Mouse (Mus musculus) neural tube, embryonic 11.5 days (tissue): Measurements from ENCODE around the gene Ppp1cc. TPM values are rescaled to one million over a fixed set of nuclear protein-coding genes. Genes with fewer than 3 reads are reported as not detected.

Experiments used
- ATAC-seq: fragments of 200-750 bp; cut with Nextera tagmentation; 2 replicates; pipeline ENCODE4 v1.8.0; 2017; ENCODE audit warnings: moderate number of reproducible peaks, mild to moderate bottlenecking, moderate TSS enrichment, moderate library complexity; ENCODE audit not compliant: insufficient read depth, low FRiP score, low TSS enrichment
- DNase-seq: peaks from one replicate; pipeline ENCODE4 v3.0.0-alpha.2; 2015; ENCODE audit warnings: low spot score
- H3K27ac ChIP-seq: fragments of 300-500 bp; sonication (generic); 2 replicates; pipeline ENCODE4 v1.5.1; 2014; ENCODE audit warnings: low read depth, mild to moderate bottlenecking, low read length
- H3K27me3 ChIP-seq: fragments of 300-500 bp; sonication (generic); 2 replicates; pipeline ENCODE4 v1.6.1; 2014; ENCODE audit warnings: mild to moderate bottlenecking, low read length, mixed read lengths; ENCODE audit not compliant: control insufficient read depth, insufficient read depth
- H3K36me3 ChIP-seq: fragments of 300-500 bp; sonication (generic); 2 replicates; pipeline ENCODE4 v1.6.1; 2014; ENCODE audit warnings: mild to moderate bottlenecking, low read length, moderate library complexity, mixed read lengths; ENCODE audit not compliant: control insufficient read depth, insufficient read depth
- H3K4me1 ChIP-seq: fragments of 300-500 bp; sonication (generic); 2 replicates; pipeline ENCODE4 v1.6.1; 2014; ENCODE audit warnings: low read length, mixed read lengths; ENCODE audit not compliant: control insufficient read depth, insufficient read depth
- H3K4me2 ChIP-seq: fragments of 300-500 bp; sonication (generic); 2 replicates; pipeline ENCODE4 v1.6.1; 2014; ENCODE audit warnings: low read depth, mild to moderate bottlenecking, moderate library complexity
- H3K4me3 ChIP-seq: fragments of 300-500 bp; sonication (generic); 2 replicates; pipeline ENCODE4 v1.5.1; 2014; ENCODE audit warnings: low read depth, low read length
- H3K9ac ChIP-seq: fragments of 300-500 bp; sonication (generic); 2 replicates; pipeline ENCODE4 v1.6.1; 2014; ENCODE audit warnings: mild to moderate bottlenecking, low read length
- H3K9me3 ChIP-seq: fragments of 300-500 bp; sonication (generic); 2 replicates; pipeline ENCODE4 v1.6.1; 2016; ENCODE audit warnings: low read length; ENCODE audit not compliant: control insufficient read depth
- WGBS: fragments of 180-500 bp; shearing (Covaris S2); extraction: QIAGEN DNeasy Blood & Tissue Kit; methylation state at CpG from one replicate; pipeline ENCODE4 v1.1.7; 2014; 5-methylcytosine and 5-hydroxymethylcytosine counted together
- polyA plus RNA-seq: library from polyadenylated mRNA; unstranded; fragments of >200 nt; fragmentation: Nextera tagmentation; extraction: Ambion mirVana; gene quantifications from 2 replicates; pipeline ENCODE4 v1.2.1, GENCODE M21; 2014

The Ppp1cc gene
- polyA plus RNA-seq, 1 experiment from 2014 or later = 325 TPM

DNA sequence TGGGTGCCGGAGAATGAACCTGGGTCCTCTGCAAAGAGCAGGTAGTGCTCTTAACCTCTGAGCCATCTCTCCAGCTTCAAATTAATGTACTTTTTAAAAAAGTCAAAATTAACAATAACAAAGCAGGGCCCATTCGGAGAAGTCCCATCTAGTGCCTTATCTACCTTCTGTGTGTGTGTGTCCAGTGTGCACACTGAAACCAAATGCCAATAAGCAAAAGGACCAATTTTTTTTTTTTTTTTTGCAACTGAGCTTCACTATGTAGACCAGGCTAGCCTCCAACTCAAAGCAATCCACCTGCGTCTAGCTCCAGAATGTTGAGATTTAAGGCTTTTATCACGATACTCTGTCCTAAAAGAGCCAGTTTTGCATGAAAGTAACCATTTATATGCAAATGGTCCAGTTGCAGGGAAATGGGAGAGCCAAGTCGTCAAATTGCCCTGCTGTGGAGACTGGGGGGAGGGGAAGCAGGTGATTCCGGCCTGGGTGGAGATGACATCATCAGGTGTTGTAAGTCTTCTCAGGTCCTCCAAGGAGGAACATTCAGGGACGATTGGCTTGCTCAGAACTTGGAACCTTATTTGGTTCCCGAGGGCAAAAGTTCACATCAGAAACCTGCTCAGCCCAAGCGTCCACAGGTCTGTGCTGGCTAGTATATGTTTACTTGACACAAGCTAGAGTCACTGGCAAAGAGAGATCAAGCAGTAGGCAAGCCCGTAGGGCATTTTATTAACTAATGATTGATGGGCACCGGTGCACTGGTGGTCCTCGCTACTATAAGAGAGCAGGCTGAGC lies 33.4 kb downstream of the Ppp1cc start:
- Histone ChIP-seq H3K4me3 (no peak overlapping the region), H3K4me2 (no peak overlapping the region), H3K27ac (no peak overlapping the region), H3K9ac (no peak overlapping the region), H3K4me1 (no peaks in the 10 kb centered on the region), H3K9me3 (no peaks in the 10 kb centered on the region), H3K36me3 (no peaks in the 10 kb centered on the region), H3K27me3 (no peaks in the 10 kb centered on the region)
- 68% methylated on average over 12 of the region's 12 CpGs for WGBS
- ATAC-seq = no peak
- no peak for DNase-seq

DNA sequence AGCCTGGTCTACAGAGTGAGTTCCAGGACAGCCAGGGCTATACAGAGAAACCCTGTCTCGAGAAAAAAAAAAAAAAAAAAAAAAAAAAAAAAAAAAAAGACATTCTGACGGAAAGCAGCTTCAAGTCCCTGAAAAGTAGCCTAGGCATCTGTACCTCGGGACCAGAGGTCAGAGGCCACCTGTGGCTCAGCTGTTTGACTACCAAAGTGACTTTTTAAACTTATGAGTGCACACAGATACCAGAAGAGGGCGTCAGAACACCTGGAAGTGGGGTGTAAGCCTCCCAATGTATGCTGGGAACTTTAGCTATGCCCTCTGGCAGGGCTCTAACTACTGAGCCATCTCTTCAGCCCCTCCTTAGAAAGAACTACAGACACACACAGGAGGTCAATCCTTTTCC lies 34.3 kb downstream of the Ppp1cc start:
- ATAC-seq (no peak), DNase-seq (no peak)
- no peaks in the 10 kb centered on the region for H3K9me3 ChIP-seq
- no peak overlapping the region for H3K27ac ChIP-seq
- H3K36me3 ChIP-seq = no peaks in the 10 kb centered on the region
- WGBS = 58% methylated on average over 3 of the region's 4 CpGs
- no peaks in the 10 kb centered on the region for H3K4me1 ChIP-seq
- no peaks in the 10 kb centered on the region for H3K27me3 ChIP-seq
- H3K9ac ChIP-seq = no peak overlapping the region
- H3K4me2 ChIP-seq = no peak overlapping the region
- H3K4me3 ChIP-seq = no peak overlapping the region

DNA sequence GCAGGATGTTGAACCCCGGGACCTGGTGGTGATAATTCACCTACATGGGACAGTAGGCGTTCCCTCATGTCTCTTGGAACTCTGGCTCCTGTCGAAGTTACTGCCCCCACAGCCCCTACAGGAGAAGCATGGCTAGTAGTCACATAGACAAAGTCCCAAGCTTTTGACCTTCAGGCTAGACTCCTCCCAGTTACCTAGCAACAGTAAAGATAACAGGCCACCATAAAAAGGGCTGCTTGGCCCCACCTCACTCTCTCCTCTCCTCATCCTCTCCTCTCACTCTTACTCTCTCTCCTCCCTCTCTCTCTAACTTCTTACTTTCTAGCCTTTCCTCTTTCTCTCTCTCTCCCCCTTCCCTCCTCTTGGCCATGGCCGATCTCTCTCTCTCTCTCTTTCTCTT lies 42.8 kb downstream of the Ppp1cc start:
- no peak overlapping the region for H3K27ac ChIP-seq
- ATAC-seq (no peak), DNase-seq (no peak)
- no peak overlapping the region for H3K4me3 ChIP-seq
- no peaks in the 10 kb centered on the region for H3K27me3 ChIP-seq
- H3K9me3 ChIP-seq = no peaks in the 10 kb centered on the region
- H3K36me3 ChIP-seq = no peaks in the 10 kb centered on the region
- no peaks in the 10 kb centered on the region for H3K4me1 ChIP-seq
- H3K4me2 ChIP-seq = no peak overlapping the region
- WGBS = 88% methylated on average over 4 of the region's 4 CpGs
- H3K9ac ChIP-seq = no peak overlapping the region

DNA sequence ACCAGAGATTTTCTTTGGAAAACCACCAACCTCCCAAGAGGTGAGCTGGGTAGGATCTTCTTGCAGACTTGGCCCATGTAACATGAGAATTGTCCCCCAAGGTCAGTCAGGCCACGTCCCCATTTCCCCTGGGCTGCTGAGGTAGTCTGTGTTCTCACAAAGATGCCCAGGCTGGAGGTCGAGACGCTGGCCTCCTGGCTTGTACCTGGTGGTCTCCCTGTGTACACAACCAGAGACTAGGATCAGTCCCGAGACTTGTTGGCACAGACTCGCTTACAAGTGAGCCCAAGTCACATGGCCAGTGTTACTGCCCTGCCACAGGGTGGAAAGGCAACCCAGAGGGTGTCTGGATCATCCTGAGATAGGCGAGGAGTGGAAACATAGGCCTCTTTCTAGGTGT lies 43.8 kb downstream of the Ppp1cc start:
- no peaks in the 10 kb centered on the region for H3K4me1 ChIP-seq
- H3K27ac ChIP-seq = no peak overlapping the region
- H3K36me3 ChIP-seq = no peaks in the 10 kb centered on the region
- DNase-seq (no peak), ATAC-seq (no peak)
- H3K9me3 ChIP-seq = no peaks in the 10 kb centered on the region
- WGBS = 90% methylated on average over 6 of the region's 6 CpGs
- no peaks in the 10 kb centered on the region for H3K27me3 ChIP-seq
- H3K9ac ChIP-seq = no peak overlapping the region
- H3K4me2 ChIP-seq = no peak overlapping the region
- H3K4me3 ChIP-seq = no peak overlapping the region

DNA sequence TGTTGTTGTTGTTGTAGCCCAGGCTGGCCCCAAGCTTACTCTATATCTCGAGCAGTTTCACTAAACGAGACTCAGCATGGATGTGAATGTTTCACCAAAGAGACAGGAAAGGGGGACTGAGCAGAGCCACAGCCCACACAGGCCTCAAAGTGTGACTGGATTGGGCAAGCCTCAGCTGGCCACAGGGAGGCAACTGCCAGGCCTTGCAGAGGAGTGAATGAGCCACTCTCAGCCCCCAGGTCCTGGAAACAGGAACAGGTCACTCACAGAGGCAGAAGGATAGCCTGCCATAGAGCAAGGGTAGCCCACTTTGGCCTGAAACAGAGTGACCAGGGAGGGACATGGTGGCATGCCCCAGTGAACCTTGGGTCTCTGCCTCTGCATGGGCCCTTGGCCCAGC lies 46.1 kb downstream of the Ppp1cc start:
- DNase-seq (no peak), ATAC-seq (no peak)
- no peak overlapping the region for H3K9ac ChIP-seq
- H3K4me2 ChIP-seq = no peak overlapping the region
- WGBS = 65% methylated on average over 2 of the region's 2 CpGs
- no peak overlapping the region for H3K27ac ChIP-seq
- H3K9me3 ChIP-seq = no peaks in the 10 kb centered on the region
- H3K36me3 ChIP-seq = no peaks in the 10 kb centered on the region
- no peaks in the 10 kb centered on the region for H3K27me3 ChIP-seq
- no peak overlapping the region for H3K4me3 ChIP-seq
- no peaks in the 10 kb centered on the region for H3K4me1 ChIP-seq

DNA sequence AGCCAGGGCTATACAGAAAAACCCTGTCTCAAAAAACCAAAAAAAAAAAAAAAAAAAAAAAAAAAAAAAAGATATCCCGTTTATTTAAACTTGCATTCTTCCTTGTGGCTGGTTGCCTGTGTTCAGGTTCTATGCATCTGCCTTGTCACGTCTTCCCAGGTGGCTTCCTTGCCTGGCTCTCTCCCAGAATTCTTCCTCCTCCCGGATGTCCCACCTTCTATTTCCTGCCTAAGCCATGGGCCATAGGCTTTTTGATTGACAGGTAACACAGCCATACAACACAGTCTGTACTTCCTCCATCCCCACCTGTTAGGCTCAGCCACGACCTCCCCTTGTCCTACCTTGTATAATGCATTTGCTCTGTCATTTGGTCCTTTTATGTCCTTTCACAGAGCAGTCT lies 48.4 kb downstream of the Ppp1cc start, which contains the start of gene Hvcn1:
TSS of gene Hvcn1 (plus strand) at position 330 of the 400 bp plus-strand sequence.
- no peaks in the 10 kb centered on the region for H3K9me3 ChIP-seq
- H3K4me1 ChIP-seq = peaks cover 7% of the 10 kb centered on the region; the same call in 1 of the 2 replicates
- no peak within 1 kb of the TSS for H3K4me2 ChIP-seq
- ATAC-seq = no peak
- no peak for DNase-seq
- 81% methylated on average over 3 of the region's 4 CpGs for WGBS
- no peaks in the 10 kb centered on the region for H3K36me3 ChIP-seq
- H3K27ac ChIP-seq = no peak within 1 kb of the TSS
- H3K9ac ChIP-seq = no peak within 1 kb of the TSS
- H3K4me3 ChIP-seq = no peak within 1 kb of the TSS
- no peaks in the 10 kb centered on the region for H3K27me3 ChIP-seq

DNA sequence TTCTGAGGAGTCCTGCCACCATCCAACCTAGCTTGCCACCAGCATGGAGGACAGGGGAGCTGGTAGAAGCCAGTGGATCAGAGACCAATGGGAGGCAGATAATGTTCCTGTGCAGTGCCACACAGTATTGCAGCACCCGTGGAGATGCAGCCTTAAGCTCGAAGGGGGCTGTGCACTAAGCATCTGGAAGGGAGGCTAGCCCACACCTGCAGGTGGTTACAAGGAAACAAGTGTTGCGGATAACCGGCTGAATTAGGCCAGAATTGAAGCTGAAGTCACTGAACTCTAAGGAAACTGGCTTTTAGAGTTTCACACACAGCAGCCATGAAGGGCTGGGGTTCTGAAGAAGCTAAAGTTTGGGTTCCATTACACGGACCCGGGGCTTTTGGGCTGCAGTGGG lies 50.8 kb downstream of the Ppp1cc start:
- H3K4me1 ChIP-seq = peaks cover 7% of the 10 kb centered on the region; the same call in 1 of the 2 replicates
- no peaks in the 10 kb centered on the region for H3K9me3 ChIP-seq
- H3K4me2 ChIP-seq = no peak overlapping the region
- no peak overlapping the region for H3K9ac ChIP-seq
- DNase-seq (no peak), ATAC-seq (no peak)
- H3K4me3 ChIP-seq = no peak overlapping the region
- no peaks in the 10 kb centered on the region for H3K27me3 ChIP-seq
- 50% methylated on average over 6 of the region's 6 CpGs for WGBS
- no peak overlapping the region for H3K27ac ChIP-seq
- H3K36me3 ChIP-seq = no peaks in the 10 kb centered on the region

DNA sequence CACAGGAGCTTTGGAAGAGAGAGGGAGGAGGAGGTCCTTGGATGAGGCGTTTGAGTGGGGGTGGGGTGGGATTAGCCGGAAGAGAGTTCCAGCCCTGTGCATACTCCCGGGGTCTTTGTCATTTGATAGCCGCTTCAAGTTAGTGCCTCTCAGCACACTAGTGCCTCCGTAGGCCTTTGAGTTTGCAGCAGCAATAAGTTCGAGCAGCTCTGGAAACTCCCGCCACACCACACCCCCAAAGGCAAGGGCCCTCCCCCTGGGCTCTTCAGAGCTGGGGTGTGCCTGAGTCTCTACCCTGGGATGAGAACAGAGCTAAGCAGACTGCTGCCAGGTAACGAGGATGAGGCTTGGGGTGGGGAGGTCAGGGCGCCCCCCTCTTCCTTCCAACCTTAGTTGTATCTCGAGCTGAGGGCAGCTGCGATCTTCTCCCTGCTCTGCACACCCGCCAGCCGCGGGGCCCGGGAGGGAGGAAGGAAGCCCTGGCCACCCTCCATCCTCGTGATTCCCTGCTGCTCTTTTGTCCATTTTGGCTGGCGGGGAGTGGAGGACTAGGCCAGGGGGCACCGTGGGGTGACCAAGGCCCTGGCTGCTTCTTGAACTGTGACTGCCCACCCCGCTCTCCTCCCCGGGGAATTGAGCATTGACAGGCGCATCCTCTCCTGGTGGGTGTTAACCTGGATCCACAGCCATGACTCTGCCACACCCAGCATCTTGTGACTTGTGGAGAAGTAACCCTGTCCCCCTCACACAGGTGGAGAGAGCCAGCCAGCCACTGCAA lies 51.7 kb downstream of the Ppp1cc start:
- H3K4me3 ChIP-seq = peak overlapping the region; percentile 19
- H3K9me3 ChIP-seq = no peaks in the 10 kb centered on the region
- H3K4me1 ChIP-seq = peaks cover 7% of the 10 kb centered on the region; the same call in 1 of the 2 replicates
- H3K4me2 ChIP-seq = peak overlapping the region; percentile 42
- DNase-seq (peak; percentile 74), ATAC-seq (peak; percentile 58)
- WGBS = 8% methylated on average over 17 of the region's 21 CpGs
- H3K36me3 ChIP-seq = no peaks in the 10 kb centered on the region
- peak overlapping the region; percentile 30 for H3K9ac ChIP-seq
- H3K27me3 ChIP-seq = no peaks in the 10 kb centered on the region
- no peak overlapping the region for H3K27ac ChIP-seq
